Mouse (Mus musculus) liver, adult 10 weeks (tissue): Measurements from ENCODE around the gene Tmem126a. TPM values are rescaled to one million over a fixed set of nuclear protein-coding genes. Genes with fewer than 3 reads are reported as not detected.

Source experiments
- polyA plus RNA-seq: library from polyadenylated mRNA; stranded (reverse); fragments of 350-450 nt; fragmentation: Illumina TruSeq; extraction: RNeasy Lipid Tissue Mini Kit (QIAGEN cat#74804); gene quantifications from one replicate; pipeline ENCODE4 v1.2.3, GENCODE M21; 2014; ENCODE audit warnings: low read depth, low replicate concordance

The Tmem126a gene
- polyA plus RNA-seq: 146 TPM

GRCm38 (mm10) chr7:90456845-90457468 lies at the start of gene Tmem126a:
Gene Tmem126a, minus strand, starts transcription at chr7:90457229.

GRCm38 (mm10) chr7:90476313-90477245 lies 19.6 kb upstream of the Tmem126a start, which contains the start of gene Dlg2:
Gene Dlg2, plus strand, starts transcription at chr7:90476672.

GRCm38 (mm10) chr7:90475793-90476312 lies 18.8 kb upstream of the Tmem126a start, which contains the start of gene Tmem126b:
Gene Tmem126b, minus strand, starts transcription at chr7:90476001.

GRCm38 (mm10) chr7:90442518-90443080 lies 14.4 kb downstream of the Tmem126a start, which contains the start of gene Crebzf:
Gene Crebzf, plus strand, starts transcription at chr7:90442729.

GRCm38 (mm10) chr7:90426020-90427001 lies 30.7 kb downstream of the Tmem126a start, which contains the start of gene Ccdc89:
Gene Ccdc89, plus strand, starts transcription at chr7:90426577.

Other genes starting within 250 kb of the Tmem126a start
- gene Ccdc83, start 191.5 kb downstream of the Tmem126a start, polyA plus RNA-seq: not detected
- 1.0 TPM for gene Sytl2, start 155.0 kb downstream of the Tmem126a start, polyA plus RNA-seq
- gene Ccdc89, start 30.7 kb downstream of the Tmem126a start, polyA plus RNA-seq: not detected
- 68.7 TPM for gene Crebzf, start 14.5 kb downstream of the Tmem126a start, polyA plus RNA-seq
- 34.9 TPM for gene Tmem126b, start 18.8 kb upstream of the Tmem126a start, polyA plus RNA-seq
- 1.7 TPM for gene Dlg2, start 19.4 kb upstream of the Tmem126a start, polyA plus RNA-seq